Mouse (Mus musculus) right cerebral cortex, postnatal 25 days (tissue): ENCODE data around the gene C2.
"Not testable (repeated sequence)": the region's sequence is repeated elsewhere in the genome, so short reads cannot be mapped to it uniquely, and the experiment has no call there.

Source experiments
- DNase-seq: peaks from one replicate; pipeline ENCODE4 v3.0.0; 2022

C2 gene

GRCm38 (mm10) chr17:34874321-34874720 lies 23.7 kb downstream of the C2 start:
- DNase-seq: no peak

GRCm38 (mm10) chr17:34865981-34866380 lies 32.1 kb downstream of the C2 start:
- no peak for DNase-seq

- no peak for DNase-seq
Observed at GRCm38 (mm10) chr17:34862416-34863081, 35.5 kb downstream of the C2 start, which contains the start of gene Cfb. Gene Cfb (minus strand): TSS chr17:34862518.

GRCm38 (mm10) chr17:34861704-34862415 lies 36.2 kb downstream of the C2 start:
- DNase-seq: no peak

GRCm38 (mm10) chr17:34860514-34860913 lies 37.6 kb downstream of the C2 start:
- DNase-seq: no peak

GRCm38 (mm10) chr17:34858670-34859069 lies 39.4 kb downstream of the C2 start:
- DNase-seq: no peak

- no peak for DNase-seq
Observed at GRCm38 (mm10) chr17:34855825-34856224, 42.2 kb downstream of the C2 start.

- no peak for DNase-seq
Observed at GRCm38 (mm10) chr17:34854761-34855160, 43.3 kb downstream of the C2 start.

GRCm38 (mm10) chr17:34853511-34853910 lies 44.6 kb downstream of the C2 start:
- no peak for DNase-seq

- DNase-seq: no peak
Observed at GRCm38 (mm10) chr17:34850517-34851125, 47.4 kb downstream of the C2 start.

GRCm38 (mm10) chr17:34849722-34850516 lies 48.1 kb downstream of the C2 start, which contains the start of the genes Skiv2l and Nelfe:
Gene Skiv2l (minus strand): TSS chr17:34850210.
Gene Nelfe (plus strand): TSS chr17:34850391.
- DNase-seq: peak; percentile 98

- DNase-seq: no peak
Observed at GRCm38 (mm10) chr17:34847615-34848014, 50.5 kb downstream of the C2 start.

- no peak for DNase-seq
Observed at GRCm38 (mm10) chr17:34847192-34847591, 50.9 kb downstream of the C2 start.

- no peak for DNase-seq
Observed at GRCm38 (mm10) chr17:34844884-34845283, 53.2 kb downstream of the C2 start.

GRCm38 (mm10) chr17:34840736-34841307 lies 57.2 kb downstream of the C2 start:
- no peak for DNase-seq

GRCm38 (mm10) chr17:34838785-34839184 lies 59.3 kb downstream of the C2 start:
- DNase-seq: no peak

GRCm38 (mm10) chr17:34837464-34838324 lies 60.4 kb downstream of the C2 start:
- no peak for DNase-seq

GRCm38 (mm10) chr17:34836856-34837221 lies 61.2 kb downstream of the C2 start, which contains the start of the genes Stk19 and Dxo:
Gene Stk19 (minus strand): TSS chr17:34836945.
Gene Dxo (plus strand): TSS chr17:34837019.
- peak; percentile 98 for DNase-seq

- DNase-seq: no peak
Observed at GRCm38 (mm10) chr17:34836155-34836855, 61.8 kb downstream of the C2 start.

- DNase-seq: not testable (repeated sequence)
Observed at GRCm38 (mm10) chr17:34830776-34831175, 67.3 kb downstream of the C2 start.

GRCm38 (mm10) chr17:34814818-34815370 lies 83.2 kb downstream of the C2 start:
- DNase-seq: no peak
